Mouse (Mus musculus) gastrocnemius, adult 8-10 months (tissue): ENCODE data around the gene Prdx2. TPM values are rescaled to one million over a fixed set of nuclear protein-coding genes. Genes with fewer than 3 reads are reported as not detected.

Experiments used
- DNase-seq, 2 experiments: peaks; one replicate each; pipeline ENCODE4 v3.0.0; 2022; ENCODE audit warnings: low spot score in 2 of 2
- total RNA-seq, 4 experiments: library from RNA; stranded (reverse); gene quantifications; 2 replicates each; pipeline ENCODE4 v1.2.4; 2022

The Prdx2 gene
- total RNA-seq, 4 experiments from 2014 or later, result 173 to 193 (median 187) TPM

GRCm38 (mm10) chr8:84977435-84978247 lies 8.3 kb downstream of the Prdx2 start:
- DNase-seq, result peak in 1 of 2 experiments; percentile 53

GRCm38 (mm10) chr8:84978248-84978940 lies 9.0 kb downstream of the Prdx2 start, which contains the start of gene Junb:
Gene Junb (minus strand): TSS chr8:84978718.
- DNase-seq, result peak; percentile 95 to 96

GRCm38 (mm10) chr8:84979599-84980421 lies 10.4 kb downstream of the Prdx2 start:
- peak; percentile 87 to 90 for DNase-seq

- DNase-seq, result peak in 1 of 2 experiments; percentile 70
These were observed 11.4 kb downstream of the Prdx2 start for GRCm38 (mm10) chr8:84980622-84981358.

GRCm38 (mm10) chr8:84981644-84982498 lies 12.5 kb downstream of the Prdx2 start:
- DNase-seq, result no peak

GRCm38 (mm10) chr8:84982499-84983011 lies 13.2 kb downstream of the Prdx2 start:
- no peak for DNase-seq

GRCm38 (mm10) chr8:84984294-84985048 lies 15.1 kb downstream of the Prdx2 start:
- no peak for DNase-seq

- no peak for DNase-seq
These were observed 15.8 kb downstream of the Prdx2 start for GRCm38 (mm10) chr8:84985049-84985683.

- peak; percentile 71 to 75 for DNase-seq
These were observed 16.4 kb downstream of the Prdx2 start for GRCm38 (mm10) chr8:84985684-84986378.

- DNase-seq, result no peak
These were observed 17.1 kb downstream of the Prdx2 start for GRCm38 (mm10) chr8:84986379-84986945.

GRCm38 (mm10) chr8:84987388-84987787 lies 18.0 kb downstream of the Prdx2 start:
- no peak for DNase-seq

GRCm38 (mm10) chr8:84987903-84988302 lies 18.5 kb downstream of the Prdx2 start:
- no peak for DNase-seq

GRCm38 (mm10) chr8:84989311-84989731 lies 19.9 kb downstream of the Prdx2 start:
- DNase-seq, result peak; percentile 74 to 75

GRCm38 (mm10) chr8:84989810-84990209 lies 20.4 kb downstream of the Prdx2 start:
- DNase-seq, result peak; percentile 92

GRCm38 (mm10) chr8:84990349-84990748 lies 21.0 kb downstream of the Prdx2 start, which contains the start of gene Hook2:
Gene Hook2 (plus strand): TSS chr8:84990603.
- DNase-seq, result peak; percentile 95 to 97

GRCm38 (mm10) chr8:84990836-84991235 lies 21.4 kb downstream of the Prdx2 start:
- no peak for DNase-seq

- no peak for DNase-seq
These were observed 25.0 kb downstream of the Prdx2 start for GRCm38 (mm10) chr8:84994375-84994774.
